Mouse (Mus musculus) cerebellum, adult 8-10 months (tissue): ENCODE measurements at regions not wholly inside any gene's neighbourhood (a gene's known extent, or its start where the extent isn't known, plus 50 kb on each side); places are given as distances from the start of the nearest gene placed in this dataset.

Experiments used
- DNase-seq: peaks from one replicate; pipeline ENCODE4 v3.0.0; 2022

DNA sequence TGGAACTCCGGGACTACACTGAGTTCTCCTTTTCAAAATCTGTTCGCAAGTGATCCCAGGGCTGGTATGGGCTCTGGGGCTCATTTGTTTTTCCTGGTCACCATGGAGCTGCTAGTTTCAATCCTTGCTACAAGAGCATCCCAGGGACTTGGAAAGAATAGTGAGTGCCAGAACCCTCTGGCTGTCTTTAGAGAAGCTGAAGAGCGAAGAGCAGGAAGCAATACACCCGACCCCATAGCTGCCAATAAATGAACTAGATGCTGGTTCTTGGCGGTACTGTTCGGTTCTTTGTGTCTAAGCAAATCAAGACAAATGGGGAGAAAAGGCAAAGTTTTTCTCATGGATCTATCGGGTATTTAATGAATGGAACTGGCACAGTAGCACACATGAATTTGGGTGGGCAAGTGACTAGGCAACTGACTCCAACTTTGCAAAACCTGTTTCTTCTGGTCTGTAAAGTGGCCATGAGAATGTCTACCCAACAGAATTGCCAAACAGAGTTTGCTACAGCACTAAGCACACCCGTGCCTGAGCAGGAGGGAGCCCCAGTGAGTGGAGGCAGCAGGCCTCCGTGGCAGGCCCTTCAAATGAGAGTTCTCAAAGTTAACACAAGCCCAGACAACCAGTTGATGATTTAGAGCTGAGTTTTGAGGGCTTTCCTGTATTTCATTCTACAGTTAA is 2612.9 kb upstream of the Gm7489 start:
- no peak for DNase-seq

- no peak for DNase-seq
Observed at GRCm38 (mm10) chr15:51285334-51285733, 2599.4 kb upstream of the Gm7489 start.

- no peak for DNase-seq
Observed at GRCm38 (mm10) chr15:51286352-51286751, 2598.4 kb upstream of the Gm7489 start.

DNA sequence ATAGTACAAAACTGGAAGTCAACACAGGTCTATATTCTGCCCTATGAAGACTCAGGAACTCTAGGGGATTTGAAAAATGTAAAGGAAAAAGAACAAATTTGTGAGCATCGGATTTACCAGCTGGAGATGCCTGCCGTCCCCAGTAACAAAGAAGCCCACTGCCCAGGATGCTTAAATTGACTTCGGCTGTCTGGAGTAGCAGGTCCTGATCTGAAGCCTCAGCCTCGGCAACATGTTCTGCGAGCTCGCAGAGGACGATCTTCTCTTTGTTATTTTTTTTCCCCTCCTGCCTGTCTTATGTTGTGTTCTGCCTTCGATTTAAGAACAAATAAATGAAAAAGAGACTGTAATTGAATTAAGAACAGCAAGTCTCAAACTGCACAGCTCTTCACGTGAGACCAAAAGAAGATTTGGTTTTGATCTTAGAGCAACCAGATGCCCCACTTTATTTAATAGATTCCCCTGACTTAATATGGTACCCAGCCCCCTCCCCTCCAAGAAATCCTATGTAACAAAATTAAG is 2595.7 kb upstream of the Gm7489 start:
- DNase-seq, result no peak

- DNase-seq, result no peak
Observed at GRCm38 (mm10) chr15:51289916-51290315, 2594.8 kb upstream of the Gm7489 start.

DNA sequence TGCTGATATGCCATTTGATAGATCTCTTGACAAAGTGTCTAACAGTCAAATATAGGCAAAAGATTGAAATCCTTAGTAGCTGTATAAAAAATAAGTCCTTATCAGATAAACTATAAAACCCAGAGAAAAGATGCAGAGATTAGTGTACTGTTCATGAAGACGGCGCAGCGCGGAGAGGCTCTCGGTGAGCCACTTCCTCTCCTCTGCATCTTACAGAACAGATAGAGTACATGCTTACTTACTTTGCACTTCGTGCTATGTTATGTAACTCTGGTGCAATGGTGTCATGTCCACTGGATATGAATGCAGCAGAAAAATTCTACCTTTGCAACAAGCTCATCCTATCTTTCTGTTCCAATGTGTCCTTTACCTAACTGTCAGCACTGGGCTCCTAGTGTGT is 2593.5 kb upstream of the Gm7489 start:
- no peak for DNase-seq

DNA sequence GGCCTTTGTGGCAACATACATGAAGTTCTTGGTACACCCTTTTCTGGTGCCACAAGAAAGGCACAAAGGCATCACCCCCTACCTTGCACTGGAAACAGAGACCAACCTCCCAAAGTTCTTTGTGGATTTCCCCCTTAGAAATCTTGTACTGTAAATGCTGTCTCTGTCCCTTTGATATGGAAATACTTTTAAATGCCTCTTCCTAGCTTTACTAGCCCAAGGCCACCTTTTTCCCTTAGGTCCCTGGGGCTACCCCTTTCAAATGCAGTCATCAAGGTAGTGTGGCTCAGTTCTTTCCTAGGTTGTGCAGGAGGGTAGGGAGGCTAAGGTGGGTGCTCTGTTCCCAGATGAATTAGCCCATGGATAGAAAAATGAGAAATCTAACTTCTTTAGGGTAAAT is 2587.9 kb upstream of the Gm7489 start:
- DNase-seq, result no peak

- no peak for DNase-seq
Observed at GRCm38 (mm10) chr15:51318072-51318471, 2566.6 kb upstream of the Gm7489 start.

DNA sequence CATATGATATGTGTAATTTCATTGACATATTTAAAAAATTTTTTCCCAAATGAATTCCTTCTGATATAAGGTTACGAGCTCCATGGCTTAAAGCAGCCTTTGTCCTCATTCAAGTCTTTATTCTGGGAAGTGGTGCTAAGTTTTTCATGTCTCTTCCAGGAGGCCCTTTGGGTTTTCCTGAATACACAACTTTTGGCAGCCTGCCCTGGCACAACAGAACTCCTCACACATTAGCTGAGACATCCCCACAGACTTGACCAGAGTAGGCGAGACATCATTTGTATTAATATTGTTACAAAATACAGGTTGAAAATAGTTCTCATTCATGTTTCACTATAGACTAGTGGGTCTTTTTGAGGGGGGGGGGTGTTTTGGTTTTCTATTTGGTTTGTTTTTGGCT is 2565.9 kb upstream of the Gm7489 start:
- no peak for DNase-seq

DNA sequence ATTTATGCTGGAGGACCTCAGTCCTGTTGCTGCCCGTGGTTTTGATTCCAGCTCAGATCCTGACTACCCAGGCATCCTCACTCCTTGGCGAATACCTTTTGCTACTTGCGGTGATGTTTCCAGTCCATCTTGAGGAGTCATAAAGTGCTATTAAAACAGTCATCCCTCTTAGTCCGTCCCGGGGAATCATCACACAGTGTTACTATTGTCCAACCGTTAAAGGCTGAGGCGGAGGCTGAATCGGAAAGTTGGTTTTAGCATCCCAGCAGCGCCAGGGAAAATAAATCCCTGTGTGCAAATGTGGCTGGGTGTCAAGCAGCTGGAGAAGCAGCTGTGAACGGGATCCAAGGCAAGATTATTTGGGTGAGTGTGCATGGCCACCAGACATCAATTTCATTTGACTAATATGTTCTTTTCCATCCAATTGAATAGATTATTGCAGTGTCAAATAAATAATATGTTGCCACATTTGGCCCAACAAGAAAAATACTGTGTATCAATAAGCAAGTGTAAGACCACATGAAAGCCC is 2564.3 kb upstream of the Gm7489 start:
- DNase-seq, result no peak

GRCm38 (mm10) chr15:51323284-51323683 is 2561.4 kb upstream of the Gm7489 start:
- no peak for DNase-seq

- DNase-seq, result no peak
Observed at GRCm38 (mm10) chr15:51324211-51324610, 2560.5 kb upstream of the Gm7489 start.

DNA sequence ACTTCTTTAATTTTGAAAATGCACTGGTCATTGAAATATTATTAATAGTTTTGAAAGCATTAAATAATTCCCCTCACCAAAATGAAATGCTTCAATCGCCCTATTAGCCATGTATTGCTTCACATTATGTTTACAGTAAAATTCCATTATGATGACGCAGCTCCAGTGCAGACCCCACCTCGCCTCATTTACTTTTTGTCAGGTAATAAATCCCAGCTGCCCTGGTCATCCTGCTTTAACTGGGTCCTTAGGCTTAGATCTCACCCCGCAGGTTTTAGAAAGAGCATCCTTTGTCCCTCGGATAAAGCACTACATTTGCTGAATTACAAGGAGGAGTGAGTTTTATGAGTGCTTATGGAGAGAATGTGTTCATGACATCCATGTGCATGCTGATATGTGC is 2557.0 kb upstream of the Gm7489 start:
- no peak for DNase-seq

GRCm38 (mm10) chr15:51336441-51336840 is 2548.3 kb upstream of the Gm7489 start:
- no peak for DNase-seq

DNA sequence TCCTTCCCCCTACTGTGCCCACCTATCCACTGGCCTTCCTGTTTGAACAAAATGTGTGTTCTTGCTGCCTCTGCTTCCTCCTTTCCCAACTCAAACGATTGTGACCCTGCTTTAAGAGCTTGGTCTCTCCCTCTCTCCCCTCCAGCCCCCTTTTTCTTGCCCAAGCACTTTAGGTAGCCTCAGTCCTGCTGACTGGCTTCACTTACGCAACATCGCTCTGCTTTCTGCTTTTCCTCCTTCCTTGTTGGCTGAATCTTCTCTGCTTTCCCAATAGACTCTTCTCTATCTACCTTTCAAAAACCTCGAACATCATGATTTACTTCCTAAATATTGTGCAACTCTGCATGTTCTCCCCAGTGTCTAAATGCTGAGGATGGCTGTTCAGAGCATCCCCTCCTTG is 2538.4 kb upstream of the Gm7489 start:
- DNase-seq, result no peak

GRCm38 (mm10) chr15:51363391-51363790 is 2521.3 kb upstream of the Gm7489 start:
- DNase-seq, result no peak

DNA sequence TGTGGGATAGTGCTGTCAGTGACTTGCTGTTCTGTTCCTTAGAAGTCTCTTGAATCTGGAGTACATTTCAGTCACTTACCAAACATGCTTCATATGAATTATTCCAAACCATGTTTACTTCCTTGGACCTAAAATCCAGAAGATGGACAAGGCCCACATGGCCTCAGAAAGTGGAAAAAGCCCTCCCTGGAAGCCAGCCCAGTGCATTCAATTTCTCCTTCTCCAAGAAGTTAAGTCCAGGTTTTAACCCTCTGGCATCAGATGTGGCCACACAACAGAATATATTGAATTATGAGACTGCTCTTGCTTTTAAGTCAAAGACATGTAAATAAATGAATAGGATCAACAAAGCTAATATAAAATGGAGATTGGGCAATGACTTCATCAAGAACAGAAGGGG is 2513.5 kb upstream of the Gm7489 start:
- no peak for DNase-seq

DNA sequence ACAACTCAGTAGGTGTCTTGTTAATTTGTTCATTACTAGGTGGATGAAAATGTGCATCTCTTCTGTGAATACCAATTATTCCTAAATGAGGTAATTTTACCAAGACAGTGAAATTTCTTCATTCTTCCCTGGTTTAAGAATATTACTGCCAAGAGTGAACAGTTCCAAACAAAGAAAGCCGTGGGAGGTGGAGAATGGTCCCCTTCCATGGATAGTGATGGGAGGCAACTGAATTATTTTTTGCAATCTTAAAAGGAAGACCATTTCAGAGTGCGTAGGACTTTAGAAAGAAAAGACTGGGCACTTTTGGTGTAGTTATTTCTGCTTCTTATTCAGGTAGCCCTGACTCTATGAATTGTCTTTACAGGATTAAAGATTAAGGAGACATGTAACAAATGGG is 2494.3 kb upstream of the Gm7489 start:
- no peak for DNase-seq

DNA sequence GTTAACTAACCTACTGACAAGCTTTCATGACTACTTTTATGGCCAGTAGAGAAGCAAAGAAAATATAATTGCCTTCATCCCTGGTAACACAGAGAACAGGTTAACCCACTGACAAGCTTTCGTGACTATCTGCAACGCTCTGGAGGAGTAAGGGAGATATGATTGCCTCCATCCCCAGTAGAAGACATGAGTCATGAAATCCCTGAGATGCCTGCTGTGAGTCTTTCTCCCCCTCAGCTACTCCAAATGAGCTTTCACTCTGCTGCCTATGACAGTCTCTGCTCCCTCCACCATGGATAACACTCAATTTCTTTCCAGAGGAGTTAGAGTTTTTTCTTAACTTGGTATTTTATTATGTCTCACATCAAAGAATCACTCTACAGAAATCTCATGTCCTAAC is 2493.4 kb upstream of the Gm7489 start:
- DNase-seq, result no peak

- DNase-seq, result no peak
Observed at GRCm38 (mm10) chr15:51392449-51393405, 2492.0 kb upstream of the Gm7489 start.

DNA sequence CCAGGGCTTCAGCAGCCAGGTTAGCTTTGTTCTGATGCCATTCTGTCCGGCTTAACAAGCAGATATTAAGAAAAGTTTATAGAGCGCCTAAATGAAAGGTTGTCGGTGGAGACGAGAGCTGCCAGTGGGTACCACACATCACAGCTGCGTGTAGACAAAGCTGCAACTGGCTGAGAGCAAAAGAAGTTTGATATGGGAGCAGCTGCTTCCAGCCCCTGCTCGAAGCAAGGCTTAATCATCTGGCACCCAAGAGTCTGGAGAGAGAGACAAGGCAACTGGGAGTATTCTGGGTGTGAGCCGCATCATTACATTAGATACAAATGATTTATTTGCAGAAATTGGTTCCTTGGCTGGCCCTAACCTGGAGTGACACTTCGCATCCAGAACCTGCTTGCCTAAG is 2488.7 kb upstream of the Gm7489 start:
- DNase-seq, result no peak

- DNase-seq, result no peak
Observed at GRCm38 (mm10) chr15:51403581-51403980, 2481.1 kb upstream of the Gm7489 start.

DNA sequence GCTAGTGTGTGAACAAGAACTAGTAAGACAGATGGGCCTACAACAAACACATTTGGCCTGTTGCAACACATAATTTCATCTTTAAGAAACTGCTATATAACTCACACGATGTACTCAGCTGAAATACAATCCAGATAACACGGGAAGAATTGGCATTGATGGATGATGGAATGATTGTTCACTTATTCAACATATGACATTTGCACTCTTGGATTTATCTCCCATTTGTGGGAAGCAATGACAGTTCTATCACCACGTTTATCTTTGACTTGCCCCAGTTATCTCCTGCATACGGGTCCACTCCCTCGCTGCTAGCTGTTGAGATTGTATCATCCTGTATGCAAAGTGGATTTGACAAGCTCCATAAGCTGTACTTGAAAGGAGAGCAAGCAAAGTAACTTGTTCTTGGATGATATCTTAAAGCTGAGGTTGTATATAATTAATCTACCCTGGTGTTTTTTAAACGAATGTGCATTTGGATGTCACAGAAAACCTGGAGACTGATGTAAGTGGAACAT is 2474.9 kb upstream of the Gm7489 start:
- no peak for DNase-seq

- DNase-seq, result no peak
Observed at GRCm38 (mm10) chr15:51411966-51412365, 2472.7 kb upstream of the Gm7489 start.
